Mouse (Mus musculus): ENCODE results near the gene Slc29a3. TPM values are rescaled to one million over a fixed set of nuclear protein-coding genes. Genes with fewer than 3 reads are reported as not detected.
"Not testable (repeated sequence)": the region's sequence is repeated elsewhere in the genome, so short reads cannot be mapped to it uniquely, and the experiment has no call there.

Gene Slc29a3
- polyA plus RNA-seq, 1 experiment: 8.0 TPM

DNA sequence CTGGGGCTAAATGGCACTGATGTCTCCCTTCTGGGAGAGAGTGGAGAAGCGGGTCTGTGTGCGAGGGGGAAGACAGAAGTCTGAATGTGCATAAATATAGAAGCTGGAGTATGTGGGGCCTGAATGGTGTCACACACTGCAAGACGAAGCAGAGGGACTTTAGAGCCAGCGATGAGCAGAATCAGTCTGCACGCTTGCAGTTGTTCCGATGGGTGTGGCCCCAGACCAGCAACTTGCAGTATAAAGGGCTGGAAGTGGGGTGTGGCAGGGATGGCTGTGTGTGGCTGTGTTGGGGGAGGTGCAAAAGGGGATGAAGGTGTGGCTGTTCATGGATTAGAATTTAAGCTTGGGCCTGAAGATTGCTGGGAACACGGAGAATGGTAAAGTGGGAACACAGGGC, 16.0 kb upstream of the Slc29a3 start:
- DNase-seq (ENCODE audit: extremely low spot score in 1 of 2, low spot score in 1 of 2): no peak

DNA sequence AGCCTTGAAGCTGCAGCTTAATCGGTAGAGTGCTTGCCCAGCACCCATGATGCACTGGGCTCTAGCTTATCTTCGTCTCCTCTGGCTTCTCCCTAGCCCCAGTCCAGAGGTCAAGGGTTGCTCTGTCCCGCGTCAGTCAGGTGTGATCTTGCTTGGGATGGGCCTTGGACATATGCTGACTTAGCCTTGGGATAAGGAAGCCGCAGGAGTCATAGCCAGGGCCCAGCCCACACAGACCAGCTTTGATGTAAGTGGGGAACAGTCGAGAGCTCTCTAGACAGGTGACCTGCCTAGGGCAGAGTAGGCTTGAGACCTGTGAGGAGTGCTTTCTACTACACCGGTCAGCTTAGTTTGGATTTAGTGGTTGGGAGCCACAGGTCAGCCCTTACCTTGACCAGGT, 14.8 kb upstream of the Slc29a3 start:
- no peak for DNase-seq (ENCODE audit: extremely low spot score in 1 of 2, low spot score in 1 of 2)

DNA sequence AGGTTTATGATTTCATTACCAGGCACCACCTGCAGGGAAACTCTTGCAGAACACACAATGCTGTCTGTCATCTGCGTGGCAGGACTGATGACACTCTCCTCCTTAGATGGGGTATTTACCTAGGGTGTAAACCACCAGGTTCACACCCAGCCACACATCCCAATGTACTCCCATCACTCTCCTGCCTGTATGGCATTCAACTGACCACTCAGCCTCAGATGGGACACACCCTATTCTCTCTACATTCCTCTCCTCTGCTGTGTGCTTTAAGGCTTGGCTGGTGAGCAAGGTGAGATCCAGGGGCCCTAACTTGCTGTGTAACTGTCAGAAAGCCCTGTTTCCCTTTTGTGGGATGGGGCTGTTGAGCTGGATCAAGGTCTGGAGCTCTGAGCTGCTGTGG, 9.5 kb upstream of the Slc29a3 start:
- DNase-seq (ENCODE audit: extremely low spot score in 1 of 2, low spot score in 1 of 2): no peak

DNA sequence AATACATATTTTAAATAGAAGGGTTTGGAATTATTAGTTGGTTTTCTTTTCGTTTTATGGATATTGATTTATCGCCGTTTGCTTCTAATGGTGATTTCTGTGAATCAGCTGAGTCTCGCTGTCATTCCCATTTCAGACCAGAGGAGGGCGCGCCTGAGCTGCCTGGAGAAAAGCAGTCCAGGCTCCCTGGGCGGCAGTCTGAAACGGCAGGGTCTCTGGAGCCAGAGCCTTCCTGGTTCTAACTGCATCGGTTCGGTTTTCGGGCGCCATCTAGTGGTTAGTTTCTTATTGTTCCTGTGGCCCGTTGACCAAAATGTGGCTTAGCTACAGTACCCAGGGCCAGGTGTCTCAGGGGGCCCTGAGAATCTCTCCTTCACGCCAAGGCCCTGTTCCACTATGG, 7.8 kb upstream of the Slc29a3 start:
- DNase-seq (ENCODE audit: extremely low spot score in 1 of 2, low spot score in 1 of 2): peak; percentile 84 to 98

DNA sequence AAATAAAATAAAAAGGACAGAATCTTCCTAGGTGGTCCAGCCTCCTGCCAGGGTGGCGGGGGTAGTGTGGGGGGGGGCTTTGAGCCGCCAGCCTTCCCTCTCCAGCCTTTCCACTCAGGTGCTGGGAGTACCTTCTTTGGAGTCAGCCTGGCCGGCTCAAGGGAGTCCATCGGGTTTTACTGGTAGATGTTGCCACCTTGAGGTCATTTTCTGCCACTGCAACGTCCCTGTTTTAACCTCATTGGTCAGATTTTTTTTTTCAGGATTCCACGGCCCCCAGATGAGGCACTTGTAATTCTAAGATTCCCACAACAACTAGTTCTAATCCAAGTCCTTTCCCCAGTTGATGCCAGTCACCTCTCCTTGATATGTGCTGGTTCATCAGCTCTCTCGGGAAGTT, 4.4 kb upstream of the Slc29a3 start:
- DNase-seq (ENCODE audit: extremely low spot score in 1 of 2, low spot score in 1 of 2): peak in 1 of 2 experiments; percentile 84

DNA sequence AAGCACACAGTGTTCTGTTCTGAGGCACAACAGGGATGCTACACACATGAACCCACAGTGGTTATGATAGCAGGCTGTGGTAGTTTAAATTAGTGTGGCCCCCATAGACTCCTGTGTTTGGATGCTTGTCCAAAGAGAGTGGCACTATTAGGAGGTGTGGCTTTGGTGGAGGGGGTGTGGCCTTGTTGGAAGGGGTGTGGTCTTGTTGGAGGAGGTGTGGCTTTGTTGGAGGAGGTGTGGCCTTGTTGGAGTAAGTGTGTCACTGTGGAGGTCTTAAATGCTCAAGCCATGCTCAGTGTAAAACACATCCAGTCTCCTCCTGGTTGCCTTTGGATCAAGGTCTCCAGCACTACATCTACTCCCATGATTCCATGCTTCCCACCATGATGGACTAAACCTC, 3.6 kb upstream of the Slc29a3 start:
- DNase-seq (ENCODE audit: extremely low spot score in 1 of 2, low spot score in 1 of 2): no peak

DNA sequence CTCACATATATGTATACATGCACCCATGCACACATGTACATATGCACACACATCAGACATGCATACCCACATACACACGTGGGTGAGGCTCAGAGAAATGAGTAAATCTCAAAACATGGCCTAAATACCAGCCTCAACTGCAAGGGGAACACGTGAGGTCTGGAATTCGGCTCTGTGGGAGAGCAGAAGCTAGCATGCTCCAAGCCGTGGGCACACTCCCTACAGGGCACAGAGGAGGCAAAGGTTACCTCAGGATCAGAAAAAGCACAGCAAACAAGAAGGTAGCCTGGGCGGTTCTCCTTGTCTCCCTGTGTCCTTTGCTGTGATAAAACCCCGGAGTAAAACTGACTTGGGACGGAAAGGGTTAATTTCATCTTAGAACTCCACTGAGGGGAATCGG, 1.3 kb upstream of the Slc29a3 start:
- DNase-seq (ENCODE audit: extremely low spot score in 1 of 2, low spot score in 1 of 2): no peak

DNA sequence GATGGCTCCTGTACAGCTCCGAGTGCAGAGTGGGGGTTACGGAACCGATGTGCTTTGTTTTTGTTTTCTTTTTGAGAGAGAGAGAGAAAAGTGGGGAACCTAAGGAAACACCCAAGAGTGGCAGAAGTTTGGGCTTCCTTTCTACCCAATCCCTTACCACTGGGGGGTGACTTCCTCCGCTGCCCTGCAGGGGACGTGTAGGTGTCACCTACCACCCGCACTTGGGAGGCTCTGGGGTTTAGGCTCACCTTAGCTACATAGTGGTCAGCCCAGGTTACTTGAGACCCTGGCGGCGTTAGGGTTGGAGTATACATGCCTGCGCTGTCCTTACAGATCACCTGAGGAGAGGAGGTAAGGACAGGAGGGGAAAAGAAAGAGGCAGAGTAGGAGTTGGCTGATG, 667 bp upstream of the Slc29a3 start:
- no peak for DNase-seq (ENCODE audit: extremely low spot score in 1 of 2, low spot score in 1 of 2)

DNA sequence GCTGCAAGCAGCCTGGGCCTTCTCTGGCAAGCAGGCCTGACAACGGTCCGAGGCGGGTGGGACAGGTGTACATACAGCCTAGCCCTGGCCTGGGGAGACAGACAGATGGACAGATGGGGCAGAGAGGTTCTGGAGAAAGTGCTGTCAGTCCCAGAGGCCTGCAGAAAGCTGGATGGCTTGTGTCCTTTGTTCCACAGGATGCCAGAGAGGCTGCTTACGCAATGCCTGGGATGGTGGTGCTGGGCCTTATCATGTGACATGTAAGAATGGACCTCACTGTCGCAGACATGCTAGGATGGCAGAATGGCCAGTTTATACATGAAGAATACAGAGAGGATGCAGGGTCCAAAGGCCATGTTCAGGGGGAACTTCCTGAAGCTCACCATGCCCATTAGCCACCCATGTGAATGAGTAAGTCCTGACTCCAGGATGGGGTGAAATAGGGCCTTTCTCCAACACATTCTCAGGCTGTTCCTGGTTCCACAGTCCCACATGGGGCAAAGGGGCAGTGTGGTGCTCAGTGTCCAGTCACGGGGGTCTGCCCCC, 4.9 kb downstream of the Slc29a3 start:
- no peak for DNase-seq (ENCODE audit: extremely low spot score in 1 of 2, low spot score in 1 of 2)

DNA sequence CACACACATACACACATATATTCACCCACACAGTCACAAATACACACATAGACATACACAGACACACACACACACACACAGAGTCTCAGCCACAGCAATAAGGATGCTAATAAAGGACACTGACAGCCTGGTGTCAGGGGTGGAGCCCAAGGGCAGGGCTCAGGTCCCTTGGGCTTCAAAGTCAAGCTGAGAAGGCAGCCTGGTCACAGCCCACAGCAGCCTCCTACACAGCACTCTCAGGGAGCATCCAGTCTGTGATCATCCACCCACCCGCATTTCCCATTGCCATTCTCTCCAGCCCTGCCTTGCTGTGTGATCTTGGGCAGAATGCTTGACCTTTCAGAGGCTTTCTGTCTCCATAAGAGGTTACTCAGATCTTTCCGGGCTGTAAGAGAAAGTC, 6.1 kb downstream of the Slc29a3 start:
- no peak for DNase-seq (ENCODE audit: extremely low spot score in 1 of 2, low spot score in 1 of 2)

DNA sequence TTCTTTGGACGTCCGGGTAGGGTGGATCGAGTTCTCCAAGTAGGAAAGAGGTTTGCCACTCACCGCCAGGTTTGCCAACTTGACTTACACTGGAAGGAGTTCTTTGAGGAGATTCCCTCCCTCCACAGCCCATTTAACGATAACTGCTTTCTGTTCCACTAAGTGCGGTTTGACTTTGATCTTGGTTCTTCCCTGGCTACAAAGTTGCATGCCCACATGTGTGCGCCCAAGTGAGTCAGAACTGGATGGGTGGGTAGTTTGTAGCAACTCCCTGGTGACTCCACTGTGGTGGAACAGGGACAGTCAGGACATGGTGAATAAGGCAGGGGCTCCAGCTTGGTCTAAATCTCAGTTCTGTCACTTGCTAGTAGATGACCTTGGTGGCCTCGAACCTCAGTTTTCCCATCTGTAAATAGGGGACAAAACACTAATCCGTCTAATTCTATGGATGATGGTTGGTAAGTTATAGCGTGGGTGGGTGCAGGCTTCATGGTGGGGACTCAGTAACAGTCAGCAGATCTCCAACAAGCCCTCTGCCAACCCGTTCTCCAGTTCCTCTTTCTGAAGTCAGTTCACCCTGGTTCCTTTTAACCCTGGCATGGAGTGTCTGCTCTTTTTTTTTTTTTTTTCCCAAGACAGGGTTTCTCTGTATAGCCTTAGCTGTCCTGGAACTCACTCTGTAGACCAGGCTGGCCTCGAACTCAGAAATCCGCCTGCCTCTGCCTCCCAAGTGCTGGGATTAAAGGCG, 7.9 kb downstream of the Slc29a3 start:
- DNase-seq (ENCODE audit: extremely low spot score in 1 of 2, low spot score in 1 of 2): no peak

DNA sequence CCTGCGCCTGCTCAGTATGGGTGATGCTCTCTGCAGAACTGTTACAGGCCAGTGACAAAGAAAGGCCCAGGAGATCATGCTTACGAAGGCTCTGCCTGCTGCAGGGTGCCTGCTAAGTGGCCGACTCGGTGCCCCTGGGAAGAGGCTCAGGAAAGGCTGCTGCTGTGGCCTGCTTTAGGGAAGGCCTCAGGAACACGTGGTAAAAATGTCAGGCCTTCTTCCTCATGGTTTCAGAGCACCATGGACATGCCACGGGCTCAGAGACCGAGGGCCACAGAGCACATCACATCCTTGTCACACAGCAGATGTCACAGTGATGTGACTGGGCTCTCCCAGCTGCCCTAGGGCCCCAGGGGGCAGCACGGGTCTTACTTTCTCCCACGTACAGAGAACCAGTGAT, 8.9 kb downstream of the Slc29a3 start:
- DNase-seq (ENCODE audit: extremely low spot score in 1 of 2, low spot score in 1 of 2): no peak

DNA sequence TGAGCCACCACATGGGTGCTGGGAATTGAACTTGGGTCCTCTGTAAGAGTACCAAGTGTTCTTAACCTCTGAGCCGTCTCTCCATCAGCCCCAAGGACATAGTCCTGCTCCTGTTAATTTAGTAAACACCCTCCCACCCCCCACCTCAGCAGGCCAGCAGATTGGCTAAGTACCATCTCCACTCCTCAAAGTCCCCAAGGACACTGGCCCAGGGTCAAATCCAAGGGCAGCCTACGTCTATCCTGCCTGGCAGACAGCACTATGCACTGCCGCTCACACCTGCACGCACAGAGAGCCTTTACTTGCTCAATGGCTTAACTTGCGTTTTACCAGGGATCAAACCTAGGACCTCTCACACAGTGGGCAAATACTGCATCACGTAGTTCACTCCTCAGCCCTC, 9.7 kb downstream of the Slc29a3 start:
- no peak for DNase-seq (ENCODE audit: extremely low spot score in 1 of 2, low spot score in 1 of 2)

DNA sequence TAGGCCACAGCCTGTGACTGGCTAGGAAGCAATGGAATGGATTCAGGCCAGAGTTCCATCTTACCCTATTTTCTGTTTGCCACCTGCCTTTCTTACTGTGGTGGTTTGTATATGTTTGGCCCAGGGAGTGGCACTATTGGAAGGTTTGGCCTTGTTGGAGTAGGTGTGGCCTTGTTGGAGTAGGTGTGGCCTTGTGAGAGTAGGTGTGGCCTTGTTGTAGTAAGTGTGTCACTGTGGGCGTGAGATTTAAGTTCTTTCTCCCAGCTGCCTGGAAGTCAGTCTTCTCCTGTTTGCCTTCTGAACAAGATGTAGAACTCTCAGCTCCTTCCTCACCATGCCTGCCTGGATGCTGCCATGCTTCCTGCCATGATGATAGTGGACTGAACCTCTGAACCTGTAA, 10.3 kb downstream of the Slc29a3 start:
- DNase-seq (ENCODE audit: extremely low spot score in 1 of 2, low spot score in 1 of 2): not testable (repeated sequence)

DNA sequence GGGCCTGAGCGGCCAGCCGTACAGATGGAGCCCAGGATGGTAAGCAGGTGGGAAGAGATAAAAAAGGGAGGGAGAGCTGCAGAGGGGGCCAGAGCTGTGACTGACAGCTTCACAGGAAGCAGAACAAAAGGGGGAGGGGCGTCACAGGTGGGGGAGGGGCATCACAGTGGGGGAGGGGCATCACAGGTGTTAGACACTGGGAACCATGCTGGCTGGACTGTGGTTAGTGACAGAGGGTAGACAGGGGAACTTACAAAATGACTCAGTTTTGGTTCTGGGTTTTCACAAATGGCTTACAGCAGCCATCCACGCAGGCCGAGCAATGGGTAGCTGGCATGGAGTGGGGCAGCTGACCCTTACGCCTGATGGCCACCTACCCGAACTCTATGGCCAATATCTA, 11.2 kb downstream of the Slc29a3 start:
- no peak for DNase-seq (ENCODE audit: extremely low spot score in 1 of 2, low spot score in 1 of 2)

DNA sequence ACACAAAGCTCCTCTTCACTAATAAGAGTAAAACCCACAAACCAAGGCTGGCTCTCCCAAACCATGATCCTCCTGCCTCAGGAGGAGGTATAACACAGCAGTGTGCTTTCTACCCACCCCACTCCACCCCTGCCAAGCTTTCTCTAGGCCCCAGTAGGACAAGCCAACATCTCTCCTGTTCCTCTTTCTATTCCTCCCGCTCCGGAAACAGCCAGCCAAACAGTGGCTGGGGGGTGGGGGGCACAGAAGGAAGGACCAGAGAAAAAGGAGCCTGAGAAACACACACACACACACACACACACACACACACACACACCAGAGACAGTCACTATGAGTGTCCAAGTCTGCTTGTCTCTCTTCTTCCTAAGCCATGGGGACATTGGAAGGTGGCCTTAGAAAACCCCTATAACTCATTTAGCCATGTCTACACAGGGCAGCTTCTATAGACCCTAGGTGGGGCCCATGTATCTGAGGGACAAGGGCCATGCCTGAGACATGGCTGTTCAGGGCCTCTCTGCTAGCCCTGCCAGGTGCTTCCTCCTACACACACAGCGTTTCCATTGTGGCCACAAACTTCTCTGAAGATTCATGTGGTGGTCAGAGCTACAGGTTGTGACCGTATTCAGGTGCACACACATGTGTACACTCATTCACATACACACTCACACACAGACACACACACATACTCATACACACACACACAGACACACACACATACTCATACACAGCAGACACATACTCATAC, 12.8 kb downstream of the Slc29a3 start:
- no peak for DNase-seq (ENCODE audit: extremely low spot score in 1 of 2, low spot score in 1 of 2)

DNA sequence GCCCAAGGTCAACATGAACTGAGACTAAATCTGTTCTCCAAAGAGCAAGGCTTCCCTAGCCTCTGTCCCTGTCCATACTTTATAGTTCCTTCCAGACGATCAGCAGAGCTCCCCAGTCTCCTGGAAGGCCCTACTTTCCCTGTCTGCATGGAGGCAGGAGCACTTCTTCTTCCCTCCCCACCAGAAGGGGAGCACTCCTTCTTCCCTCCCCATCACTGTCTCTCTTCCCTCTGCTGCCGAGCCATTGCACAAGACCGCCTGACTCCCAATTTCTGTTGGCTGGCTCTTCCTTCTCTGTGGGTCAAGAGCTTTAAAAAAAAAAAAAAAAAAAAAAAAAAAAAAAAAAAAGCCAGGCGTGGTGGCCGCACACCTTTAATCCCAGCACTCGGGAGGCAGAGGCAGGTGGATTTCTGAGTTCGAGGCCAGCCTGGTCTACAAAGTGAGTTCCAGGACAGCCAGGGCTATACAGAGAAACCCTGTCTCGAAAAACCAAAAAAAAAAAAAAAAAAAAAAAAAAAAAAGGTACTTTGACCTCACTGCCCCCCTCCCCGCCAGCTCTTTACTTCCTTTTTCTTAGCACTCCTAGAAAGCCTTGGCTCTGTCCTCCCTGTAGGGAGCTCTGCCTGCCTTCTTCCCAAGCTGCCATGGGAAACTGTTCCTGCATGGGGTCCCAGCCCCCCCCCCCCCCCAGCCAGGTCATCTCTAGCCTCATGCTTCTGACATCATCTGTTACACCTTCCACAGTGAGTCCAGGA, 14.5 kb downstream of the Slc29a3 start:
- no peak for DNase-seq (ENCODE audit: extremely low spot score in 1 of 2, low spot score in 1 of 2)

DNA sequence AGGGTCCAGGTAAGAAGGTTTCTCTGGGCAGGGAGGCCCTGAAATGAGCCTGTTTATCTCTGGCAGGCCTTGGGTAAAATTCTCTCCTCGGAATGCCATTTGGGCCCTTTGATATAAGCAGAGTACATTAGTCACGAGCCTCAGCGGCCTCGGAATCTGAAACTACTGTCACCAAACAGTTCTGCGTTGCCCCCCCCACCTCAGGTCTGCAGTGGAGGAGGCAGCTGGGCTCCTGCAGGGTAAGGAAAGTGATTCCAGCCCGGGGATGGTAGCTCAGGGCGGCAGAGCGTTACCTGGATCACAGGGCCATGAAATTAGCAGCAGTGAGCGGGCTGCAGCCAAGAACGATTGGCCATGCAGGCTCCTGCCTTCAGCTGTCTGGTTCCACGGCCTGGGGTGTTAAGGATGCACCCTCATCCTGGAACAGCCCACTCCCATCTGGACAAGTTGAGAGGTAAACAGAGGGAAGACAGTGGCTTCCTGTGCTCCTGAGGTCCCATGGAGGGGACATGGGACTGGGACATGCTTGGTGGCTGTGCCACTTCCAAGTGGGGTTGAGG, 15.3 kb downstream of the Slc29a3 start:
- DNase-seq (ENCODE audit: extremely low spot score in 1 of 2, low spot score in 1 of 2): no peak

DNA sequence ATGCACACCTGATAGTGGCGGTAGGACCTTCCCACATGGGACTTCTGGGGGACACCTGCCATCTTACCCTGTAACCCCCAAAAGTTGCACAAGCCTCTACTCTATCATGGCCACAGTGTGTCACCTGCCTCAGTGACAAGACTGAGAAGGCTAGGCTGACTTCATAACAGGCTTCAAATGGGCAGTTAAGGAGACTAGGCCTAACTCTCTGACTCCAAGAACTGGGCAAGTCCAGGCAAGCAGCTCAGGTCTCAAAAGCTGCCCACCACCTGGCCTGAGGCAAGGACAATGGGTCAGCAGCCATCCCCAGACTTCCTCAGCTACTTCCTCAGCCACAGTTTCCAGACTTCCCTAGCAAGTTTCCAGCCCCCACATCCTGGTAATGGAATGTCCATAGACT, 16.9 kb downstream of the Slc29a3 start:
- DNase-seq (ENCODE audit: extremely low spot score in 1 of 2, low spot score in 1 of 2): no peak

DNA sequence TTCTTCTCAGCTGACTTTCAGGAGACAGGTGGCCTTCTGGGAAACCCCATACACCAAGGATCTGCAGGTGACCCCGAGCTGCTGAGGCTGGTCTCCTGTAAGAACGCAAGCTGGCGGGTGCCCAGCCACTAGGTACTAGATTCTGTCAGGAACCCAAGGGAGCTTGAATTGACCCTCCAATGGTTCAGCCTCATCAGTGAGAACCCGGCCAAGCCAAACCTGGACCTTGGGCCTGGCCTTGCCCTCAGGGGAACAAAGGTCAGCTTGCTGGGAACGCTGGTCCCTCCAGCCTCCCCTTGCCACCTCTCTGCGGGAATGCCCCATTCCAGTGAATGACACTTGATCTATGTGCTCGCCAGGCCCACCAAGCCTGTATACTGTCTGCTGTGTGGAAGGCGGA, 19.1 kb downstream of the Slc29a3 start:
- no peak for DNase-seq (ENCODE audit: extremely low spot score in 1 of 2, low spot score in 1 of 2)

DNA sequence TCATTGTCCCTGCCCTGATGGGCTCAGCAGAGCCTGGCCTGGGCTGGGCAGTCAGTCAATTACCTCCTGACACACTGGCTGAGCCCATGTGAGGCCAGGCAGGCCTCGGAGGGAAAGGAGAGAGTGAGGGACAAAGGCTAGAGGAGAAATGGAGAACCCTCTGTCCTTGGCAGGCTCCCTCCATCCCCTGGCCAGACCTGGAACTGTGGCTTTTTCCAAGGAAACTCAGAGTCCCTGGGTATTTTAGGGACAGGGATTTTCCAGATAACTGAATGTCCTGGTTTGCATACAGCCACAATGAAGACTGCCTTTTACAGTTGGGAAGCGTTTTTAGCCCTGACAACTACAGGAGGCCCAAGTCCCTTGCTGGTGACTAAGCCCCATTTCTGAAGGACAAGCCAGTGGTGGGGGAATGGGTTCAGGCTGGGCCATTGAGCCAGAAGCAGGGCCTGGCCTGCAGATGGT, 20.2 kb downstream of the Slc29a3 start:
- no peak for DNase-seq (ENCODE audit: extremely low spot score in 1 of 2, low spot score in 1 of 2)
